Mouse (Mus musculus) frontal cortex, adult 2 months (tissue): ENCODE measurements at regions not wholly inside any gene's neighbourhood (a gene's known extent, or its start where the extent isn't known, plus 50 kb on each side); places are given as distances from the start of the nearest gene placed in this dataset.

Experiments used
- DNase-seq, 2 experiments: peaks; one replicate each; pipeline ENCODE4 v3.0.0; 2022; ENCODE audit warnings: low spot score in 1 of 2; ENCODE audit errors: extremely low spot score in 1 of 2

DNA sequence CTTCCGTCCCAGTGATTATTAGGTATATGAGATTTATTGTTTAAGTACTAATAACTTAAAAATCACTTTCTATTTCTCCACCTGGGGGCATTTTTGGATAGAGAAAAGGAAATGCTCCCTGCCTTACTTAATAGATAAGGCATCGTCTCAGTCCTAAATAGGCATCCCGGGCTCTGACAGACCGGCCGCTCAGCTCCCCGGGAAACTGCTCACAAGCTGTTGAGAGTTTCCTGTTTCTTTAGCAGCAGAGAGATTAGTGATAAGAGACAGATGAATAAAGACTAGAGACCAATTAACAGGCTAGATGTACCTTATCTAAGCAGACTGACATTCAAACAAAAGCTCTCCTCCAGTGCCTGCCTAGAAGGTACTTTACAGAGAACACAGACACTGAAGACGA lies 148.4 kb downstream of the Slc15a5 start:
- no peak for DNase-seq

DNA sequence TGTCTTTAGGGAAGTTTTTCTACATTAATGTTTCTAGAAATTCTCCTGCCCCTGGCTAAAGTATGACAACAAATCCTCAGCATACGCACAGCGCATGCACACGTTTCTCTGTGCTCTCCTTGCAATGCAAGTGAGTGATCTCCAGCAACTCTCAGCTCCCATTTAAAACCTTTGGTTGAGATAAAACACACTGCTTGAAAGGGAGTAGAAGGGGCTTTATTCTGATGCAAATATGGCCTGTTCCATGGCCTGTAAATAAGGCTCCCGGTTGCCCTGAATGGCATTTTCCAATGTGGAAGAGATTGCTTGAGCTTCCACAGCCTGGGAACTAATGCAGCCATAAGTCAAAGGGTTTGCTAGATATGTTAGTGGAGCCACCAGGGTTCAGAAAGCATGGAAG lies 156.4 kb downstream of the Slc15a5 start:
- DNase-seq = no peak

DNA sequence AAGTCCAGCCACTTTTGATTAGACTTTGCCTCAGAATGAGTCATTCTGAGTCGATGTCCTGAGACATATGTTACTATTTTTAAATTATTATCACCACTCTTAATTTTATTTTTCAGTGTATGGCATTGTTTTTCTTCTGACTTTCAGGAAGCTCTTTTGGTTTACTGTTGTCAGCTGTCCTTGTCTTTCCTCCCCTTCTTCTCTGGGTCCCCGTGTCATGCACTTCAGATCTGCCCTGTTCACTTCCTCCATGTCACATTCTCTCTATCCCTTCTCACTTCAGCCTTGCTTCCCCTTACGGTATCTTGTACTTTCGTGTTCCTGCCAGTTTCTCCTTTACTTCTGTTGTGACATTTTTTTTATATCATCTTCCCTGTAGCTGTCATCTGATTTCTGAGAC lies 161.6 kb downstream of the Slc15a5 start:
- DNase-seq = no peak

DNA sequence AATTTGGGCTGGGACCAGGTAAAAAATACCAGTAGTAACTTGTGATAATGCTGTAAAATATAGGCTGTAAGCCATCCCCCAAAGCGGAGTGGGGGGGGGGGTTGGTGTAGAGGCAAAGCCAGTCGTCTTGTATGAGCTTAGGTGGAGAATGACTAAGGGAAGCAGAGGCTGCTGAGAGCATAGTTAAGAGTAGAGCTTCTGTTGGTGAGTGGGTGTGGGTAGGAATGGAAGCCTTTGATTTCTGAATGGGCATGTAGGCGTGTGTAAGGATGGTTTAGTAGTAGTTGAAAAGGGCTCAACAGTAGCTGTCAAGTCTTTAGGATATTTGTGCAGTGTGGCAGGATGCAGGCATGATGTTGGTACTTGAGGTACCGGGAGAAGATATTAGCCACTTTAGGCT lies 153.5 kb downstream of the Dera start:
- DNase-seq = peak; percentile 13 to 62
